Mouse (Mus musculus) erythroblast, embryonic 14.5 days (primary cell): ENCODE measurements at regions not wholly inside any gene's neighbourhood (a gene's known extent, or its start where the extent isn't known, plus 50 kb on each side); places are given as distances from the start of the nearest gene placed in this dataset.

ENCODE experiments used
- GATA1 ChIP-seq: IDR thresholded peaks from 2 replicates; pipeline ENCODE4 v1.6.1; 2012; ENCODE audit warnings: low read length, inconsistent platforms, mixed read lengths
- TAL1 ChIP-seq: IDR thresholded peaks from 3 replicates; pipeline ENCODE4 v1.6.1; 2012; ENCODE audit warnings: low read length, inconsistent platforms, mixed read lengths

GRCm38 (mm10) chr13:119140436-119140835 lies 288.0 kb upstream of the Paip1 start:
- TF ChIP-seq TAL1 (no peak), GATA1 (no peak)
